Mouse (Mus musculus) embryonic fibroblast, embryonic 13.5 days (primary cell): ENCODE data around the gene Phgr1. TPM values are rescaled to one million over a fixed set of nuclear protein-coding genes. Genes with fewer than 3 reads are reported as not detected.

Source experiments
- H3K27ac ChIP-seq: 2 replicates; pipeline ENCODE4 v1.5.1; 2012; ENCODE audit warnings: low read length, control low read depth, inconsistent platforms; ENCODE audit not compliant: insufficient read depth
- H3K4me1 ChIP-seq: 2 replicates; pipeline ENCODE4 v1.6.1; 2011; ENCODE audit warnings: low read length; ENCODE audit not compliant: control insufficient read depth, insufficient read depth
- H3K4me3 ChIP-seq: 2 replicates; pipeline ENCODE4 v1.5.1; 2011; ENCODE audit warnings: mild to moderate bottlenecking, control low read depth, low read length; ENCODE audit not compliant: insufficient read depth
- CTCF ChIP-seq: IDR thresholded peaks from 2 replicates; pipeline ENCODE4 v1.5.1; 2011; ENCODE audit warnings: mild to moderate bottlenecking, control low read depth, low read length, moderate library complexity, borderline replicate concordance; ENCODE audit not compliant: insufficient read depth
- POLR2A ChIP-seq: IDR thresholded peaks from 2 replicates; pipeline ENCODE4 v1.6.1; 2011; ENCODE audit warnings: low read depth, mild to moderate bottlenecking, control low read depth, low read length, moderate library complexity
- polyA plus RNA-seq: library from polyadenylated mRNA; stranded (reverse); fragments of >200 nt; gene quantifications from 2 replicates; pipeline ENCODE4 v1.2.4, GENCODE M21; 2011; ENCODE audit warnings: low read depth; ENCODE audit not compliant: missing spikeins, insufficient read length

Phgr1 gene
- polyA plus RNA-seq, 1 experiment, result not detected

DNA sequence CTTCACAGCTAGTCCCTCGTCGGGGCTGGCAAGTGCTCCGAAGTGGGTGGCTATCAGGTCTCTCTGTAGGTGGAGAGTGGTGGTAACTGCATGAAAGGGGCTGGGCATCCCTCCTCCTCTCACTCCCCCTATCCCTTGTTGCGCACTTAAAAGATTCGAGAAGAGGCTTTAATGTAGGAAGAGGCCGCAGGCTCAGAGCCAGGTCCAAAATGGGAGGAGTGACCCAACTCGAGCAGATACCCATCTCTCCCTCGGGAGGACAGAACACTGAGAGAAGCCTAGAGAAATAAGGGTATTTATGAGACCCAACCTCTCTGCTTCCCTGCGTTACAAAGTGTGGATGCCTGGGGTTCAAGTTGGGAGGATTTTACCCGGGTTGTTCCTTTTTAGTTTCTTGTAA lies 6.5 kb downstream of the Phgr1 start:
- TF ChIP-seq CTCF (no peak), POLR2A (no peak)
- Histone ChIP-seq H3K27ac (no peak overlapping the region), H3K4me3 (peak overlapping the region; percentile 21), H3K4me1 (no peaks in the 10 kb centered on the region)

GRCm38 (mm10) chr2:118779504-118780480 lies 7.2 kb downstream of the Phgr1 start, which contains the start of gene Disp2:
Gene Disp2, plus strand, starts transcription at chr2:118779719.
- TF ChIP-seq CTCF, result no peak
- peak; percentile 74 for TF ChIP-seq POLR2A
- H3K4me1 ChIP-seq, result no peaks in the 10 kb centered on the region
- peak within 1 kb of the TSS; percentile 21 for H3K4me3 ChIP-seq
- H3K27ac ChIP-seq, result no peak within 1 kb of the TSS

DNA sequence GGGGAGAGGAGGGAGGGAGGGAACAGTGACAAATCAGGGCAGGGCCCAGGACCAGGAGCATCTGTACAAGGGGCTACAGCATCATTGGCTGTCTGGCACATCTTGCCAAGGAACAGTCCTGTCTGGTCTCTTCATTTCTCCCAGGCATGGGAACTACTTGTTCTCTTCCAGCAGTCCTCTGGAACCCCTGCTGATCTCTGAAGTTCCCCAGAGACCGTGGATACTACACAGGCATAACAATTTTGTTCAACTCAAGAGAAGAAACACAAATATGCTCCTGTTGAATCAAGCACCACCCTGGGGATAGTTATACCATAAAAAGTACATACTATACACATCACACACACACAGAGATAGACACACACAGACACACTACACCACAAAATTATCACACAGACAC lies 8.5 kb downstream of the Phgr1 start:
- H3K4me1 ChIP-seq, result no peaks in the 10 kb centered on the region

DNA sequence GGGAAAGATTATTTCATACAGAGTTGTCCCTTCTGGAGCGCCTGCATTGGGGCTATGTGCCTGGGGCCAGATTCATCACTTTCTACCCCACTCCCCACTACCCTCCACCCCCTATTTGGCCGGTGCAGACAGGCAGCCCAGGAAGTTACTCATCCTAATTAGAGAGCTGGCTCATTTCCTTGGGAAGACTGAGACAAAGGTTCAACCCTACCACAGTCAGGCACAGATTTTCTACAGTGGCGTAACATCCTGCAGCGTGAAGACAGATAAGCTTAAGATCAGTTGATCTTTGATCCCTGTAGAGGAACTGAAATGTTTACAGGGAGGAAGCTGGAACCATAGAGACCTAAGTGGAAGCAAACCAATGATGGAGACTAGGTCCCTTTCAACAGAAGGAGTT lies 9.7 kb downstream of the Phgr1 start:
- H3K27ac ChIP-seq, result no peak overlapping the region
- TF ChIP-seq POLR2A, result no peak
- no peak for TF ChIP-seq CTCF
- no peaks in the 10 kb centered on the region for H3K4me1 ChIP-seq
- H3K4me3 ChIP-seq, result no peak overlapping the region

More for the DNA sequence above, 8.5 kb downstream of the Phgr1 start:
- no peak overlapping the region for H3K4me3 ChIP-seq
- TF ChIP-seq CTCF, result no peak
- TF ChIP-seq POLR2A, result no peak
- no peak overlapping the region for H3K27ac ChIP-seq

DNA sequence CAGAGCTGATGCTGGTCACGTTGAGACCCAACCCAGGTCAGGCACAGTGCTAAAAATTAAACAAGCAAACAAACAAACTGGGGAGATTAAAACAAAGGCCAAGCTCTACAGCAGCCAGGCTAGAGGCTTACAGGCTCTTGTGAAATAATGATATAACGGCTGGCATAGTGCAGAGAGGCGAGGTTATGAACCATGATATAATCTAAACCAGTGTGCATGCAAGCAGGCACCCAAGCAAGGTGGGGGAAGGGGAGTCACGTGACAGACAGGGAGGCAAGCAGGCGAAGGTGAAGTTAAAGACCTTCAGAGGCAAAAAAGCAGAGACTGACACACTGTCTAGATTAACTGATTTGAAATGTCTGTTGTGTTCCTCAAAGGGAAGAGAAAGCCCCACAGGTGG lies 10.5 kb downstream of the Phgr1 start:
- TF ChIP-seq CTCF (no peak), POLR2A (no peak)
- Histone ChIP-seq H3K27ac (no peak overlapping the region), H3K4me1 (no peaks in the 10 kb centered on the region), H3K4me3 (no peak overlapping the region)

DNA sequence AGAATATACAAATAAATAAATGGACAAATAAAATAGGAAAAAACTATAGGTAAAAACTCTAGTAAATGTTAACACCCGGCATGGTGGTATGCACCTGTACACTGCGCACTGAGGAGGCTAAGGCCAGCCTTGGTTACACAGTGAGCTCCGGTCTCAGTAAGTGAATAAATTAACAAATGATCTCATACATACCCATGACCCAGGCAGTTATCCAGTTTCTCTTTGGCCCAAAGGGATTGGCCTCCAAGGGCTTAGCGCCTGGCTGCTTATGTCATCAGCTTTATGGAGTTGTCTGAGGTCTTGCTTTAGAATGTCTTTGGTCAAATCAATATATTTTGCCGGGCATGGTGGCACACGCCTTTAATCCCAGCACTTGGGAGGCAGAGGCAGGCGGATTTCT lies 11.1 kb downstream of the Phgr1 start:
- H3K4me3 ChIP-seq, result no peak overlapping the region
- no peak for TF ChIP-seq CTCF
- TF ChIP-seq POLR2A, result no peak
- no peaks in the 10 kb centered on the region for H3K4me1 ChIP-seq
- no peak overlapping the region for H3K27ac ChIP-seq

- Histone ChIP-seq H3K4me3 (no peak overlapping the region), H3K4me1 (no peaks in the 10 kb centered on the region), H3K27ac (no peak overlapping the region)
- TF ChIP-seq CTCF (no peak), POLR2A (no peak)
Measured at GRCm38 (mm10) chr2:118786525-118786924, 14.0 kb downstream of the Phgr1 start.

- no peak overlapping the region for H3K27ac ChIP-seq
- TF ChIP-seq POLR2A (no peak), CTCF (no peak)
- no peak overlapping the region for H3K4me3 ChIP-seq
- H3K4me1 ChIP-seq, result no peaks in the 10 kb centered on the region
Measured at GRCm38 (mm10) chr2:118789501-118789900, 16.9 kb downstream of the Phgr1 start.

DNA sequence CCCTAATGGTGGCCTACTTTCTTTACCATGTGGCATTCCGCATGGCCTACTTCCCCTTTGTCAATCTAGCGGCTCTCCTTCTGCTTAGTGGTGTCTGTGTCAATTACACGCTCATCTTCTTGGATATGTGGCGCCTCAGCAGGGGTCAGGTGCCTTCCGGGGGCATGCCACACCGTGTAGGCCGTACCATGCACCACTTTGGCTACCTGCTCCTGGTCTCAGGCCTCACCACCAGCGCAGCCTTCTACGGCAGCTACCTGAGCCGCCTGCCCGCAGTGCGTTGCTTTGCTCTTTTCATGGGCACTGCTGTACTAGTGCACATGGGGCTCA lies 17.6 kb downstream of the Phgr1 start:
- no peak for TF ChIP-seq POLR2A
- no peak for TF ChIP-seq CTCF
- Histone ChIP-seq H3K27ac (no peak overlapping the region), H3K4me3 (no peak overlapping the region), H3K4me1 (no peaks in the 10 kb centered on the region)

- TF ChIP-seq POLR2A, result no peak
- peak; percentile 53 for TF ChIP-seq CTCF
- Histone ChIP-seq H3K27ac (no peak overlapping the region), H3K4me1 (no peaks in the 10 kb centered on the region), H3K4me3 (no peak overlapping the region)
Measured at GRCm38 (mm10) chr2:118790551-118791525, 18.3 kb downstream of the Phgr1 start.
